Mouse (Mus musculus): ENCODE results near the gene Slc16a2. TPM values are rescaled to one million over a fixed set of nuclear protein-coding genes. Genes with fewer than 3 reads are reported as not detected.
A peak's percentile ranks its signal among the peaks of the same experiment; 100 is the strongest.

The Slc16a2 gene
- polyA plus RNA-seq, 2 experiments = 4.2 to 7.5 TPM

GRCm38 (mm10) chrX:103722437-103722836 is 99.3 kb downstream of the Slc16a2 start:
- Histone ChIP-seq H3K9me3 (ENCODE audit: control insufficient read depth, low read length) (no peaks in the 10 kb centered on the region), H3K9ac (replicated peaks) (no peak overlapping the region), H3K4me2 (ENCODE audit: low read depth) (no peak overlapping the region), H3K36me3 (replicated peaks; ENCODE audit: control insufficient read depth, insufficient read depth, low read depth) (no peaks in the 10 kb centered on the region), H3K27ac (no peak overlapping the region), H3K27me3 (ENCODE audit: control insufficient read depth, insufficient read depth, low read length) (no peaks in the 10 kb centered on the region; the same call in 1 of the 2 replicates), H3K4me3 (ENCODE audit: insufficient read depth in 1 of 2, low read depth in 2 of 2, low read length in 2 of 2) (no peak overlapping the region), H3K4me1 (replicated peaks; ENCODE audit: control insufficient read depth in 2 of 2, insufficient read depth in 2 of 2, low read length in 1 of 2) (no peaks in the 10 kb centered on the region)
- ATAC-seq (ENCODE audit: insufficient read depth) (peak; percentile 53; the same call in 1 of the 2 replicates), DNase-seq (ENCODE audit: low read depth in 3 of 3, low spot score in 3 of 3) (peak; percentile 4 to 23 (median 17))
- WGBS (ENCODE audit: insufficient replicate concordance) = 47% methylated on average over 2 of the region's 2 CpGs
- TF ChIP-seq EP300 (IDR thresholded peaks at IDR 0.05; ENCODE audit: low read depth) (no peak), CTCF (IDR thresholded peaks at IDR 0.05; ENCODE audit: low read depth) (no peak)

- Histone ChIP-seq H3K4me2 (ENCODE audit: low read depth) (no peak overlapping the region), H3K27me3 (ENCODE audit: control insufficient read depth, insufficient read depth, low read length) (no peaks in the 10 kb centered on the region; the same call in 1 of the 2 replicates), H3K27ac (no peak overlapping the region), H3K9me3 (ENCODE audit: control insufficient read depth, low read length) (no peaks in the 10 kb centered on the region), H3K9ac (replicated peaks) (no peak overlapping the region), H3K36me3 (replicated peaks; ENCODE audit: control insufficient read depth, insufficient read depth, low read depth) (no peaks in the 10 kb centered on the region), H3K4me1 (replicated peaks; ENCODE audit: control insufficient read depth in 2 of 2, insufficient read depth in 2 of 2, low read length in 1 of 2) (no peaks in the 10 kb centered on the region), H3K4me3 (ENCODE audit: insufficient read depth in 1 of 2, low read depth in 2 of 2, low read length in 2 of 2) (no peak overlapping the region)
- 54% methylated on average over 12 of the region's 12 CpGs for WGBS (ENCODE audit: insufficient replicate concordance)
- no peak for ATAC-seq (ENCODE audit: insufficient read depth)
- DNase-seq (ENCODE audit: low read depth in 3 of 3, low spot score in 3 of 3) = no peak
- TF ChIP-seq EP300 (IDR thresholded peaks at IDR 0.05; ENCODE audit: low read depth) (no peak), CTCF (IDR thresholded peaks at IDR 0.05; ENCODE audit: low read depth) (no peak)
Measured at GRCm38 (mm10) chrX:103719618-103720185, 102.1 kb downstream of the Slc16a2 start.

GRCm38 (mm10) chrX:103712922-103713321 is 108.9 kb downstream of the Slc16a2 start:
- no peaks in the 10 kb centered on the region; the same call in 1 of the 2 replicates for H3K27me3 ChIP-seq (ENCODE audit: control insufficient read depth, insufficient read depth, low read length)
- H3K9ac ChIP-seq (replicated peaks) = no peak overlapping the region
- TF ChIP-seq EP300 (IDR thresholded peaks at IDR 0.05; ENCODE audit: low read depth) (no peak), CTCF (IDR thresholded peaks at IDR 0.05; ENCODE audit: low read depth) (no peak)
- no peak overlapping the region for H3K27ac ChIP-seq
- H3K36me3 ChIP-seq (replicated peaks; ENCODE audit: control insufficient read depth, insufficient read depth, low read depth) = no peaks in the 10 kb centered on the region
- no peak for ATAC-seq (ENCODE audit: insufficient read depth)
- WGBS (ENCODE audit: insufficient replicate concordance) = 60% methylated on average over 7 of the region's 7 CpGs
- H3K4me2 ChIP-seq (ENCODE audit: low read depth) = no peak overlapping the region
- H3K4me1 ChIP-seq (replicated peaks; ENCODE audit: control insufficient read depth in 2 of 2, insufficient read depth in 2 of 2, low read length in 1 of 2) = no peaks in the 10 kb centered on the region
- no peak for DNase-seq (ENCODE audit: low read depth in 3 of 3, low spot score in 3 of 3)
- no peak overlapping the region for H3K4me3 ChIP-seq (ENCODE audit: insufficient read depth in 1 of 2, low read depth in 2 of 2, low read length in 2 of 2)
- no peaks in the 10 kb centered on the region for H3K9me3 ChIP-seq (ENCODE audit: control insufficient read depth, low read length)

GRCm38 (mm10) chrX:103709671-103710070 is 112.1 kb downstream of the Slc16a2 start:
- ATAC-seq (ENCODE audit: insufficient read depth) = no peak
- Histone ChIP-seq H3K27ac (no peak overlapping the region), H3K9ac (replicated peaks) (no peak overlapping the region), H3K27me3 (ENCODE audit: control insufficient read depth, insufficient read depth, low read length) (no peaks in the 10 kb centered on the region; the same call in 1 of the 2 replicates), H3K4me2 (ENCODE audit: low read depth) (no peak overlapping the region), H3K36me3 (replicated peaks; ENCODE audit: control insufficient read depth, insufficient read depth, low read depth) (no peaks in the 10 kb centered on the region), H3K4me3 (ENCODE audit: insufficient read depth in 1 of 2, low read depth in 2 of 2, low read length in 2 of 2) (no peak overlapping the region), H3K9me3 (ENCODE audit: control insufficient read depth, low read length) (no peaks in the 10 kb centered on the region), H3K4me1 (replicated peaks; ENCODE audit: control insufficient read depth in 2 of 2, insufficient read depth in 2 of 2, low read length in 1 of 2) (no peaks in the 10 kb centered on the region)
- 57% methylated on average over 2 of the region's 2 CpGs for WGBS (ENCODE audit: insufficient replicate concordance)
- no peak for TF ChIP-seq EP300 (IDR thresholded peaks at IDR 0.05; ENCODE audit: low read depth)
- no peak for TF ChIP-seq CTCF (IDR thresholded peaks at IDR 0.05; ENCODE audit: low read depth)
- no peak for DNase-seq (ENCODE audit: low read depth in 3 of 3, low spot score in 3 of 3)

GRCm38 (mm10) chrX:103708592-103708991 is 113.2 kb downstream of the Slc16a2 start:
- no peak overlapping the region for H3K9ac ChIP-seq (replicated peaks)
- no peaks in the 10 kb centered on the region for H3K36me3 ChIP-seq (replicated peaks; ENCODE audit: control insufficient read depth, insufficient read depth, low read depth)
- WGBS (ENCODE audit: insufficient replicate concordance) = 30% methylated on average over 1 of the region's 1 CpGs
- H3K27me3 ChIP-seq (ENCODE audit: control insufficient read depth, insufficient read depth, low read length) = no peaks in the 10 kb centered on the region; the same call in 1 of the 2 replicates
- ATAC-seq (ENCODE audit: insufficient read depth) (no peak), DNase-seq (ENCODE audit: low read depth in 3 of 3, low spot score in 3 of 3) (no peak)
- H3K27ac ChIP-seq = no peak overlapping the region
- no peak overlapping the region for H3K4me3 ChIP-seq (ENCODE audit: insufficient read depth in 1 of 2, low read depth in 2 of 2, low read length in 2 of 2)
- H3K9me3 ChIP-seq (ENCODE audit: control insufficient read depth, low read length) = no peaks in the 10 kb centered on the region
- H3K4me1 ChIP-seq (replicated peaks; ENCODE audit: control insufficient read depth in 2 of 2, insufficient read depth in 2 of 2, low read length in 1 of 2) = no peaks in the 10 kb centered on the region
- H3K4me2 ChIP-seq (ENCODE audit: low read depth) = no peak overlapping the region
- TF ChIP-seq CTCF (IDR thresholded peaks at IDR 0.05; ENCODE audit: low read depth) (no peak), EP300 (IDR thresholded peaks at IDR 0.05; ENCODE audit: low read depth) (no peak)

All from liver, embryonic 14.5 days (tissue).